Mouse (Mus musculus): ENCODE measurements around the gene She. TPM values are rescaled to one million over a fixed set of nuclear protein-coding genes. Genes with fewer than 3 reads are reported as not detected.
A peak's percentile ranks its signal among the peaks of the same experiment; 100 is the strongest.

She gene
- polyA plus RNA-seq, 1 experiment from 2014 or later = 7.5 TPM

- ATAC-seq (replicated peaks; ENCODE audit: low FRiP score) = no peak
- Histone ChIP-seq H3K36me3 (no peaks in the 10 kb centered on the region), H3K27me3 (no peaks in the 10 kb centered on the region), H3K4me3 (replicated peaks) (no peak overlapping the region), H3K4me1 (peaks cover 16% of the 10 kb centered on the region), H3K9ac (no peak overlapping the region), H3K27ac (no peak overlapping the region), H3K4me2 (no peak overlapping the region), H3K9me3 (replicated peaks) (no peaks in the 10 kb centered on the region)
- 88% methylated on average over 5 of the region's 5 CpGs for WGBS
These were observed 61.4 kb downstream of the She start for GRCm38 (mm10) chr3:89892517-89893106.

- Histone ChIP-seq H3K4me3 (replicated peaks) (no peak overlapping the region), H3K4me1 (peaks cover 28% of the 10 kb centered on the region), H3K9me3 (replicated peaks) (no peaks in the 10 kb centered on the region), H3K36me3 (no peaks in the 10 kb centered on the region), H3K27me3 (no peaks in the 10 kb centered on the region), H3K4me2 (no peak overlapping the region), H3K27ac (no peak overlapping the region), H3K9ac (no peak overlapping the region)
- WGBS = 22% methylated on average over 5 of the region's 5 CpGs
- no peak for ATAC-seq (replicated peaks; ENCODE audit: low FRiP score)
These were observed 65.4 kb downstream of the She start for GRCm38 (mm10) chr3:89896571-89896970.

GRCm38 (mm10) chr3:89897204-89897796, 66.1 kb downstream of the She start:
- Histone ChIP-seq H3K4me1 (peaks cover 28% of the 10 kb centered on the region), H3K4me2 (no peak overlapping the region), H3K27ac (no peak overlapping the region), H3K9me3 (replicated peaks) (no peaks in the 10 kb centered on the region), H3K4me3 (replicated peaks) (no peak overlapping the region), H3K36me3 (no peaks in the 10 kb centered on the region), H3K27me3 (no peaks in the 10 kb centered on the region), H3K9ac (no peak overlapping the region)
- WGBS = 65% methylated on average over 8 of the region's 8 CpGs
- no peak for ATAC-seq (replicated peaks; ENCODE audit: low FRiP score)

- Histone ChIP-seq H3K4me2 (no peak overlapping the region), H3K4me3 (replicated peaks) (no peak overlapping the region), H3K36me3 (no peaks in the 10 kb centered on the region), H3K27ac (no peak overlapping the region; the same call in 1 of the 2 replicates), H3K4me1 (peaks cover 28% of the 10 kb centered on the region), H3K9ac (no peak overlapping the region), H3K27me3 (no peaks in the 10 kb centered on the region), H3K9me3 (replicated peaks) (no peaks in the 10 kb centered on the region)
- WGBS = 75% methylated on average over 10 of the region's 10 CpGs
- ATAC-seq (replicated peaks; ENCODE audit: low FRiP score) = no peak
These were observed 66.8 kb downstream of the She start for GRCm38 (mm10) chr3:89898011-89898410.

- Histone ChIP-seq H3K4me3 (replicated peaks) (no peak overlapping the region), H3K4me2 (no peak overlapping the region), H3K27ac (peak overlapping the region; percentile 74), H3K9me3 (replicated peaks) (no peaks in the 10 kb centered on the region), H3K36me3 (no peaks in the 10 kb centered on the region), H3K27me3 (no peaks in the 10 kb centered on the region), H3K4me1 (peaks cover 28% of the 10 kb centered on the region), H3K9ac (no peak overlapping the region)
- ATAC-seq (replicated peaks; ENCODE audit: low FRiP score) = no peak
- WGBS = 53% methylated on average over 5 of the region's 5 CpGs
These were observed 67.8 kb downstream of the She start for GRCm38 (mm10) chr3:89898870-89899510.

GRCm38 (mm10) chr3:89899511-89899908, 68.3 kb downstream of the She start:
- no peaks in the 10 kb centered on the region for H3K9me3 ChIP-seq (replicated peaks)
- peak overlapping the region; percentile 74 for H3K27ac ChIP-seq
- H3K4me3 ChIP-seq (replicated peaks) = no peak overlapping the region
- no peak overlapping the region for H3K9ac ChIP-seq
- H3K4me2 ChIP-seq = no peak overlapping the region
- peaks cover 28% of the 10 kb centered on the region for H3K4me1 ChIP-seq
- ATAC-seq (replicated peaks; ENCODE audit: low FRiP score) = no peak; the same call in 1 of the 2 replicates
- H3K27me3 ChIP-seq = no peaks in the 10 kb centered on the region
- H3K36me3 ChIP-seq = no peaks in the 10 kb centered on the region
- 61% methylated on average over 8 of the region's 8 CpGs for WGBS

GRCm38 (mm10) chr3:89907846-89908245, 76.7 kb downstream of the She start:
- ATAC-seq (replicated peaks; ENCODE audit: low FRiP score) = no peak
- WGBS = 70% methylated on average over 3 of the region's 3 CpGs
- Histone ChIP-seq H3K4me3 (replicated peaks) (no peak overlapping the region), H3K27me3 (peaks cover 21% of the 10 kb centered on the region), H3K9me3 (replicated peaks) (no peaks in the 10 kb centered on the region), H3K4me1 (peaks cover 11% of the 10 kb centered on the region), H3K4me2 (no peak overlapping the region), H3K36me3 (no peaks in the 10 kb centered on the region), H3K27ac (no peak overlapping the region), H3K9ac (no peak overlapping the region)

Other genes with a start within 250 kb of the She start
- 10.4 and 11.7 TPM in 2 replicates for gene Adar, start 116.3 kb upstream of the She start, polyA plus RNA-seq (2015; fragmentation: Nextera tagmentation; extraction: Ambion mirVana)
- gene Chrnb2, start 66.7 kb upstream of the She start, polyA plus RNA-seq (2015; fragmentation: Nextera tagmentation; extraction: Ambion mirVana) = 0.57 and 0.75 TPM in 2 replicates
- 11.0 and 12.5 TPM in 2 replicates for gene Ube2q1, start 57.8 kb upstream of the She start, polyA plus RNA-seq (2015; fragmentation: Nextera tagmentation; extraction: Ambion mirVana)
- 0.87 and 1.1 TPM in 2 replicates for gene Il6ra, start 81.8 kb downstream of the She start, polyA plus RNA-seq (2015; fragmentation: Nextera tagmentation; extraction: Ambion mirVana)
- gene Atp8b2, start 132.1 kb downstream of the She start, polyA plus RNA-seq (2015; fragmentation: Nextera tagmentation; extraction: Ambion mirVana) = 11.9 and 13.2 TPM in 2 replicates
- gene Hax1, start 167.4 kb downstream of the She start, polyA plus RNA-seq (2015; fragmentation: Nextera tagmentation; extraction: Ambion mirVana) = 174 and 180 TPM in 2 replicates
- 171 and 172 TPM in 2 replicates for gene 4933434E20Rik, start 220.3 kb downstream of the She start, polyA plus RNA-seq (2015; fragmentation: Nextera tagmentation; extraction: Ambion mirVana)
- 197 and 201 TPM in 2 replicates for gene Ubap2l, start 221.3 kb downstream of the She start, polyA plus RNA-seq (2015; fragmentation: Nextera tagmentation; extraction: Ambion mirVana)
- gene Tpm3, start 241.3 kb downstream of the She start, polyA plus RNA-seq (2015; fragmentation: Nextera tagmentation; extraction: Ambion mirVana) = 547 and 591 TPM in 2 replicates